Mouse (Mus musculus): Measurements from ENCODE around the gene Mpdu1.

The Mpdu1 gene

GRCm38 (mm10) chr11:69689891-69690290 is 27.4 kb upstream of the Mpdu1 start:
- DNase-seq = no peak

GRCm38 (mm10) chr11:69687061-69687460 is 24.6 kb upstream of the Mpdu1 start:
- DNase-seq = no peak

- no peak for DNase-seq
Measured at GRCm38 (mm10) chr11:69686377-69686776, 23.9 kb upstream of the Mpdu1 start.

GRCm38 (mm10) chr11:69685526-69686148 is 23.2 kb upstream of the Mpdu1 start, which contains the start of gene Tnfsf13:
Gene Tnfsf13, minus strand, starts transcription at chr11:69685784.
- DNase-seq = no peak

DNA sequence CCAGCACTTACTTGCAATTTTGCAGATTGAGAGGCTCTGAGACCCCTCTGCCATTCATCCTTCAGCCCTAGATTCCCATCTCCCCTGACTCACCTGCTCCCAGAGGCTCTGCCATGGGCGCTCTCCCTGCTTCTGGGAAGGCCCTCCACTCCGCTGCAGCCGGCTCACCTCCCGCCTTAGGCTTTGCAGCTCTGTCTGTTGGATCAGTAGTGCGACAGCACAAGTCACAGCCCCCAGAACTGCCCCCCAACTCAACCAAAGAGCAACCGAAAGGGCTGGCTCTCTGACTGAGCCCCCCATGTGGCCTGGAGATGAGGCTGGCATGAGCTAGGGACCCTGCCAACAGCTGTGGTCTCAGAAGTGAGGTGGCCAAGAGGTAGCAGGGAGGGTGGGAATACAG is 22.5 kb upstream of the Mpdu1 start:
- DNase-seq = no peak

DNA sequence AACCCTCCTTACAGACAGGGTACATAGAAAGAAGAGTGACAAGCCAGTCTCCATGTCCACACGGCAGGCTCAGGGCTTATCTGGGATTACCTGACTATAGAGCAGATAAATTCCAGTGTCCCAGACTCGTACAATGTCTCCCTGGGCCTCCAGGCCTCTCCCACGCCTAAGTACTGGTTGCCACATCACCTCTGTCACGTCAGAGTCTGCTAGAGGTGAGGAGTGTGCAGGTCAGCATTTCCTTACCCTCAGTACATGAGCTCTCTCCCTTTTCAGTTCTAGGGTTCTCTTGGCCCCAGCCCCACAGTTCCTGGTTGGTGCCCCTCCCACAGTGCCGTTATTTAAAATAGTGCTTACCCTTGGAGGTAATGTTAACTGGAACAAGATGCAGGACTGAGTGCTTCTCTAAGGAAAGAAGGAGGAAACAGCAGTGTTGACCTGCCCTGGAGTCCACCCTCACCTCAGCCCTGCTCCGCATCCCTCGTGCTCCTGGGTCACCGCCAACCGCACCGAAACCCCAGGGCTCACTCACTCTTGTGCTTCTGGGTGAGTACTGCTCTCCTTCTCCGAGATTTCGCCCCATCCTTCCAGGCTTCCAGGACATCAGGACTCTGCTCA is 21.8 kb upstream of the Mpdu1 start:
- DNase-seq = no peak

- DNase-seq = no peak
Measured at GRCm38 (mm10) chr11:69683576-69683975, 21.1 kb upstream of the Mpdu1 start.

- DNase-seq = peak; percentile 88
Measured at GRCm38 (mm10) chr11:69682840-69683533, 20.5 kb upstream of the Mpdu1 start.

GRCm38 (mm10) chr11:69682209-69682839 is 19.9 kb upstream of the Mpdu1 start:
- DNase-seq = no peak

- peak; percentile 97 for DNase-seq
Measured at GRCm38 (mm10) chr11:69681314-69682208, 19.1 kb upstream of the Mpdu1 start, which contains the start of gene Senp3. Gene Senp3, minus strand, starts transcription at chr11:69682084.

GRCm38 (mm10) chr11:69680136-69680855 is 17.9 kb upstream of the Mpdu1 start:
- DNase-seq = no peak

DNA sequence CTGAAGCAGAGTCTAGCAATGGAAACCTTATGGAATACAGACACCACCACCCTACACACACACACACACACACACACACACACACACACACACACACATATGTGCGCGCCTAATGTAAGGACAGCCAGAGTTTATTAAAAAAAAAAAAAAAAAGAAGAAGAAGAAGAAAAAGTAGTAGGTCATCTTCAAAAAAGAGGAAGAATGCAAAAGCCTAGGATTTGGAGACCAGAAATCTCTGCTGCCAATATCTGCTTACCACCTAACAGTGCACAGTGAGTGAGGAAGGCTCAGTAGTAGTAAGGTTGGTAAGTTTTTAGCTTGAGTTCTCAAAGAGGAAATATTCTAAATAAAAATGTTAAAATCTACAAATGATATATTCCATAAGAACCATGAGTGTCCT is 16.7 kb upstream of the Mpdu1 start:
- DNase-seq = no peak

DNA sequence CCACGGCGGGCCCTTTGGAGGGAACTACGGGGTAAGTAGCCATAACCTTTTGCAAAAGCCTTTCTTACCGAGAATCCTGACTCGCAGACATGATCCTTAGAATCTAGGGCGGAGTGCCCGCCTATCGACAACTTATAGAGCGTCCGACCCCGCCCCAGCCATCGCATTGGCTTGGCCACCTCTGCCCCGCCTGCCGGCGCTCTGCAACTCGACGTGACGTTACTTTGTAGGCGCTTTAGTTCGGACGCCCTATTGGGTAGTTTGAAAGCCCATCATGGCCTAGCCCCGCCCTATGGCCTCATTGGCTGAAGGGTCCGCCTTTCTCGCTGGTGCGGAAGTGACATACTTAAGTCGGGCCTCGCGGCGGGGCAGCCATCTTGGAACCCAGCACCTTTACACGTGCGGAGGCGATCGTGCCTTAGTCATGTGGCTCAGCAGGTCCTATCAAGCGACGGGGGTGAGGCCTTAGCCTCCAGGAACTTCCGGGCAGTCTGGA is 9.8 kb upstream of the Mpdu1 start, which contains the start of gene Eif4a1:
Gene Eif4a1 (minus strand): TSS at position 213 of the 496 bp plus-strand sequence.
- DNase-seq = peak; percentile 100

DNA sequence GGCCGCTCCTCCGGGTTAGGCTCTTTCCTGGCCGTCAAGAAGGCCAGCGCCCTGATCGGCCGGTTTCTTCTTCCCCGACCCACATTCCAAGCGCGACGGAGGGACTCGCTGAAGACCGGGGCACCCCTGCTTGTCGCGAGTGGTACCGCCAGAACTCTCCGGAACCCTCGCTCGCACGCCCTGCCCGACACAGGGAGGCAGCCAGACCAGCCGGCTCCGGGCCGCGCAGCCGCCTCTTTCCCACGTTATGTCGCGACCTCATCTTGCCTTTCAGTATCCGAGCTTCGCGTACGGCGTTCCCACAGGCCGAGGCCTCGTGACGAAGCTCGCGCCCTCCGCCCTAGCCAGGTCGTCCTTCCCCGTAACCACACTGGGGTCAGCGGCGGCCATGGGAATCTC is 9.3 kb upstream of the Mpdu1 start:
- DNase-seq = no peak

- DNase-seq = peak; percentile 96
Measured at GRCm38 (mm10) chr11:69670786-69671725, 8.6 kb upstream of the Mpdu1 start.

GRCm38 (mm10) chr11:69666665-69667005 is 4.2 kb upstream of the Mpdu1 start:
- DNase-seq = no peak

DNA sequence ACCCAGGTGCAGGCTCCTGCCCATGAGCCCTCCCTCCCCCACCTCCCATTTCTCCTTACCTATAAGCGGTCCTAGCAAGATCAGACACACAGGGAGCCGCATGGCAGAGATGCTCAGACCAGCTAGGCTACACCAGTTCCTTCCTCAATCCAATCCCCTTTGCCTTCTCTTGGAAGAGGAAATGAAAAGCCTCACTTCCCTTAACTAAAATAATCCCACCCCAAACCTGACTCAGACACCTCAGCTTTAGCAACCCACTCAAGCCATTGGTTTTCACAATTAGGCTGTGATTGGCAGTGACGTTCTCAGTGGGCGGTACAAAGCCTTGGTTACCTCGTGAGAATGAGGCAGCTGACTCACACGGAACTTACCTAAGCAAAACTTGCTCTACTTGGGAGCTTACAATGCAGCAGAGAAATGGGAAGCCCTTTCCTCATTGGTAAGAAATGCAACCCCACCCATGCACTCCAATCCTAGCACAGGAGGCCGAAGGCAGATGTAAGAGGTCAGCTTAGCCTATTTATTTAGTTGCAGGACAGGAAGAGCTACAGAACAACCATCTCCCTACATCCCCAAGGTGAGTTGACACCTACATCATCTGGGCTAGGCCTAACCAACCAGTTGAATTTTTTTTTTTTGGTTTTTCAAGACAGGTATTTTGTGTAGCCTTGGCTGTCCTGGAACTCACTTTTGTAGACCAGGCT is 3.7 kb upstream of the Mpdu1 start, which contains the start of gene Cd68:
Gene Cd68 (minus strand): TSS at position 193 of the 704 bp plus-strand sequence.
- DNase-seq = no peak

GRCm38 (mm10) chr11:69665457-69665960 is 3.1 kb upstream of the Mpdu1 start:
- no peak for DNase-seq

GRCm38 (mm10) chr11:69664841-69665240 is 2.4 kb upstream of the Mpdu1 start:
- DNase-seq = no peak
